Mouse (Mus musculus) CH12.LX (cell line): ENCODE measurements around the gene Zfpl1. TPM values are rescaled to one million over a fixed set of nuclear protein-coding genes. Genes with fewer than 3 reads are reported as not detected.

Experiments
- DNase-seq: peaks from one replicate; pipeline ENCODE4 v3.0.0-alpha.2; 2013; ENCODE audit errors: extremely low read depth
- H3K27ac ChIP-seq: 2 replicates; pipeline ENCODE4 v1.5.1; 2012; ENCODE audit warnings: low read depth, mild to moderate bottlenecking, control low read depth, moderate library complexity; ENCODE audit not compliant: insufficient read depth
- H3K27me3 ChIP-seq: replicated peaks from 2 replicates; pipeline ENCODE3; 2012; ENCODE audit warnings: inconsistent platforms
- H3K36me3 ChIP-seq, 2 experiments: replicated peaks in 1 of 2; 2 replicates each; pipeline versions ENCODE3 to v1.6.1; 2012; ENCODE audit warnings: inconsistent platforms in 1 of 2, low read length in 1 of 2, mild to moderate bottlenecking in 1 of 2, mixed read lengths in 1 of 2, moderate library complexity in 1 of 2; ENCODE audit not compliant: control insufficient read depth in 1 of 2, insufficient read depth in 1 of 2
- H3K4me1 ChIP-seq, 2 experiments: 2 replicates each; pipeline ENCODE4 v1.6.1; 2012; ENCODE audit warnings: inconsistent platforms in 1 of 2, moderate library complexity in 1 of 2; ENCODE audit not compliant: insufficient read depth in 2 of 2, control insufficient read depth in 1 of 2
- H3K4me2 ChIP-seq: 2 replicates; pipeline ENCODE4 v1.6.1; 2012; ENCODE audit warnings: low read depth, mild to moderate bottlenecking, control low read depth; ENCODE audit not compliant: poor library complexity, insufficient read depth, severe bottlenecking
- H3K4me3 ChIP-seq, 3 experiments: fragments of 150-350 bp in 1 of 3; sonication (generic) in 1 of 3; replicated peaks in 1 of 3; 2 replicates each; pipeline versions ENCODE3 to v1.5.1; 2011 to 2012; ENCODE audit warnings: low read depth in 2 of 3, low read length in 2 of 3, mild to moderate bottlenecking in 2 of 3, moderate library complexity in 2 of 3, control low read depth in 1 of 3, improper control_type of control experiment in 1 of 3, inconsistent platforms in 1 of 3, mixed read lengths in 1 of 3; ENCODE audit not compliant: poor library complexity in 1 of 3
- H3K79me2 ChIP-seq: replicated peaks from 2 replicates; pipeline ENCODE4 v1.6.1; 2012; ENCODE audit warnings: mild to moderate bottlenecking, moderate library complexity; ENCODE audit not compliant: control insufficient read depth, poor library complexity, insufficient read depth, severe bottlenecking; ENCODE audit errors: extremely low read depth
- H3K9ac ChIP-seq: 2 replicates; pipeline ENCODE4 v1.6.1; 2012; ENCODE audit warnings: low read depth, mild to moderate bottlenecking, control low read depth, moderate library complexity; ENCODE audit not compliant: insufficient read depth
- H3K9me3 ChIP-seq: replicated peaks from 2 replicates; pipeline ENCODE3; 2012; ENCODE audit warnings: low read length, inconsistent platforms, mixed read lengths
- BHLHE40 ChIP-seq: IDR thresholded peaks from 2 replicates; pipeline ENCODE4 v1.6.1; 2011; ENCODE audit warnings: mild to moderate bottlenecking, low read depth, low read length, improper control_type of control experiment
- CHD1 ChIP-seq: IDR thresholded peaks from 2 replicates; pipeline ENCODE4 v1.6.1; 2012; ENCODE audit warnings: low read depth, low read length, improper control_type of control experiment, inconsistent platforms
- CHD2 ChIP-seq: IDR thresholded peaks from 2 replicates; pipeline ENCODE4 v1.6.1; 2011; ENCODE audit warnings: low read length, improper control_type of control experiment
- CTCF ChIP-seq, 2 experiments: IDR thresholded peaks in 1 of 2; conservative IDR thresholded peaks in 1 of 2; 2 replicates each; pipeline ENCODE4 v1.5.1; 2011 to 2012; ENCODE audit warnings: low read depth in 2 of 2, low read length in 2 of 2, improper control_type of control experiment in 1 of 2, inconsistent platforms in 1 of 2, mild to moderate bottlenecking in 1 of 2, moderate library complexity in 1 of 2
- E2F4 ChIP-seq: IDR thresholded peaks from 2 replicates; pipeline ENCODE4 v1.6.1; 2011; ENCODE audit warnings: low read depth, low read length, improper control_type of control experiment; ENCODE audit not compliant: insufficient replicate concordance
- ELF1 ChIP-seq: IDR thresholded peaks from 2 replicates; pipeline ENCODE4 v1.6.1; 2014; ENCODE audit warnings: low read depth, mild to moderate bottlenecking, inconsistent platforms, low read length, improper control_type of control experiment
- EP300 ChIP-seq: IDR thresholded peaks from 2 replicates; pipeline ENCODE4 v1.6.1; 2011; ENCODE audit warnings: low read length, improper control_type of control experiment
- ETS1 ChIP-seq: conservative IDR thresholded peaks from 2 replicates; pipeline ENCODE4 v1.6.1; 2012; ENCODE audit warnings: low read depth, mild to moderate bottlenecking, inconsistent platforms, low read length, improper control_type of control experiment, moderate library complexity
- GABPA ChIP-seq: IDR thresholded peaks from 2 replicates; pipeline ENCODE4 v1.6.1; 2012; ENCODE audit warnings: low read depth, low read length, improper control_type of control experiment, inconsistent platforms; ENCODE audit not compliant: insufficient replicate concordance
- HCFC1 ChIP-seq: IDR thresholded peaks from 2 replicates; pipeline ENCODE4 v1.6.1; 2012; ENCODE audit warnings: low read depth, mild to moderate bottlenecking, inconsistent platforms, low read length, improper control_type of control experiment
- IRF4 ChIP-seq: IDR thresholded peaks from 2 replicates; pipeline ENCODE4 v1.6.1; 2014; ENCODE audit warnings: low read depth, mild to moderate bottlenecking, inconsistent platforms, low read length, improper control_type of control experiment
- JUN ChIP-seq: IDR thresholded peaks from 2 replicates; pipeline ENCODE4 v1.6.1; 2011; ENCODE audit warnings: low read depth, mild to moderate bottlenecking, low read length, improper control_type of control experiment, moderate library complexity; ENCODE audit not compliant: insufficient read depth
- JUND ChIP-seq: conservative IDR thresholded peaks from 2 replicates; pipeline ENCODE4 v1.6.1; 2011; ENCODE audit warnings: low read depth, low read length, improper control_type of control experiment
- KAT2A ChIP-seq: IDR thresholded peaks from 2 replicates; pipeline ENCODE4 v1.6.1; 2012; ENCODE audit warnings: low read length, improper control_type of control experiment, inconsistent platforms; ENCODE audit not compliant: insufficient replicate concordance
- MAFK ChIP-seq: IDR thresholded peaks from 2 replicates; pipeline ENCODE4 v1.6.1; 2011; ENCODE audit warnings: low read length, improper control_type of control experiment; ENCODE audit not compliant: insufficient replicate concordance
- MAX ChIP-seq: IDR thresholded peaks from 2 replicates; pipeline ENCODE4 v1.6.1; 2011; ENCODE audit warnings: low read length, improper control_type of control experiment
- MAZ ChIP-seq: IDR thresholded peaks from 2 replicates; pipeline ENCODE4 v1.6.1; 2012; ENCODE audit warnings: low read depth, mild to moderate bottlenecking, inconsistent platforms, low read length, improper control_type of control experiment, moderate library complexity
- MEF2A ChIP-seq: IDR thresholded peaks from 2 replicates; pipeline ENCODE4 v1.6.1; 2014; ENCODE audit warnings: low read depth, mild to moderate bottlenecking, inconsistent platforms, low read length, improper control_type of control experiment, borderline replicate concordance
- MXI1 ChIP-seq: IDR thresholded peaks from 2 replicates; pipeline ENCODE4 v1.6.1; 2011; ENCODE audit warnings: mild to moderate bottlenecking, low read depth, low read length, improper control_type of control experiment
- MYC ChIP-seq: IDR thresholded peaks from 2 replicates; pipeline ENCODE4 v1.6.1; 2011; ENCODE audit warnings: low read depth, mild to moderate bottlenecking, improper control_type of control experiment, low read length
- NELFE ChIP-seq: IDR thresholded peaks from 2 replicates; pipeline ENCODE4 v1.6.1; 2011; ENCODE audit warnings: low read depth, low read length, improper control_type of control experiment
- NRF1 ChIP-seq: IDR thresholded peaks from 2 replicates; pipeline ENCODE4 v1.6.1; 2014; ENCODE audit warnings: low read depth, mild to moderate bottlenecking, inconsistent platforms, low read length, improper control_type of control experiment, moderate library complexity
- PAX5 ChIP-seq: IDR thresholded peaks from 2 replicates; pipeline ENCODE4 v1.6.1; 2012; ENCODE audit warnings: low read length, inconsistent platforms, mixed read lengths
- POLR2A ChIP-seq: IDR thresholded peaks from 2 replicates; pipeline ENCODE4 v1.6.1; 2011; ENCODE audit warnings: low read depth, mild to moderate bottlenecking, improper control_type of control experiment, low read length
- POLR2AphosphoS2 ChIP-seq: IDR thresholded peaks from 2 replicates; pipeline ENCODE4 v1.6.1; 2011; ENCODE audit warnings: low read depth, low read length, improper control_type of control experiment
- RAD21 ChIP-seq: IDR thresholded peaks from 2 replicates; pipeline ENCODE4 v1.6.1; 2011; ENCODE audit warnings: low read depth, mild to moderate bottlenecking, low read length, improper control_type of control experiment, moderate library complexity
- RCOR1 ChIP-seq: conservative IDR thresholded peaks from 2 replicates; pipeline ENCODE4 v1.6.1; 2012; ENCODE audit warnings: low read depth, mild to moderate bottlenecking, inconsistent platforms, low read length, improper control_type of control experiment
- SIN3A ChIP-seq: IDR thresholded peaks from 2 replicates; pipeline ENCODE4 v1.6.1; 2012; ENCODE audit warnings: low read length, improper control_type of control experiment, inconsistent platforms
- SMC3 ChIP-seq: IDR thresholded peaks from 2 replicates; pipeline ENCODE4 v1.6.1; 2011; ENCODE audit warnings: low read depth, low read length, improper control_type of control experiment
- TBP ChIP-seq: conservative IDR thresholded peaks from 2 replicates; pipeline ENCODE4 v1.6.1; 2011; ENCODE audit warnings: low read depth, low read length, improper control_type of control experiment
- TCF12 ChIP-seq: IDR thresholded peaks from 2 replicates; pipeline ENCODE4 v1.6.1; 2014; ENCODE audit warnings: low read depth, mild to moderate bottlenecking, inconsistent platforms, low read length, improper control_type of control experiment
- UBTF ChIP-seq: IDR thresholded peaks from 2 replicates; pipeline ENCODE4 v1.6.1; 2012; ENCODE audit warnings: low read depth, mild to moderate bottlenecking, inconsistent platforms, low read length, improper control_type of control experiment, moderate library complexity
- USF1 ChIP-seq: IDR thresholded peaks from 2 replicates; pipeline ENCODE4 v1.6.1; 2014; ENCODE audit warnings: low read depth, mild to moderate bottlenecking, inconsistent platforms, low read length, improper control_type of control experiment
- USF2 ChIP-seq: conservative IDR thresholded peaks from 2 replicates; pipeline ENCODE4 v1.6.1; 2011; ENCODE audit warnings: low read depth, low read length, improper control_type of control experiment
- ZC3H11A ChIP-seq: IDR thresholded peaks from 2 replicates; pipeline ENCODE4 v1.6.1; 2012; ENCODE audit warnings: low read depth, mild to moderate bottlenecking, inconsistent platforms, low read length, improper control_type of control experiment
- ZKSCAN1 ChIP-seq: IDR thresholded peaks from 2 replicates; pipeline ENCODE4 v1.6.1; 2012; ENCODE audit warnings: low read depth, inconsistent platforms, low read length, improper control_type of control experiment, borderline replicate concordance
- ZMIZ1 ChIP-seq: IDR thresholded peaks from 2 replicates; pipeline ENCODE4 v1.6.1; 2012; ENCODE audit warnings: low read depth, mild to moderate bottlenecking, inconsistent platforms, low read length, improper control_type of control experiment
- ZNF384 ChIP-seq: IDR thresholded peaks from 2 replicates; pipeline ENCODE4 v1.6.1; 2012; ENCODE audit warnings: low read depth, low read length, improper control_type of control experiment, inconsistent platforms
- dilution Hi-C: fragments of 300-500 bp; cut with MboI; formaldehyde crosslinking; loops from 2 replicates; pipeline ENCODE4 v1.14.3; 2020; ENCODE audit warnings: low sequenced_read_pairs; ENCODE audit not compliant: extremely low pct_unique_long_range_greater_than_20kb, extremely low pct_ligation_motif_present
- in situ Hi-C: fragments of 300-500 bp; cut with MboI; formaldehyde crosslinking; loops from 3 replicates; pipeline ENCODE4 v1.14.3; 2019; ENCODE audit warnings: low sequenced_read_pairs, low pct_ligation_motif_present, low pct_unique_long_range_greater_than_20kb, mixed read lengths
- polyA plus RNA-seq: library from polyadenylated mRNA; unstranded; fragments of >175 nt; gene quantifications from 2 replicates; pipeline ENCODE4 v1.2.1, GENCODE M21; 2012; ENCODE audit warnings: low read depth; ENCODE audit not compliant: insufficient read length
- total RNA-seq, 2 experiments: library from RNA; depleted of rRNA; stranded (reverse); fragments of 300-350 nt in 1 of 2; fragments of >200 nt in 1 of 2; gene quantifications; 2 replicates each; pipeline ENCODE4 v1.2.3; 2012 to 2014

Zfpl1 gene
- total and polyA plus RNA-seq, 3 experiments: 26.1 to 40.9 (median 26.8) TPM

GRCm38 (mm10) chr19:6117986-6118676 lies 33.4 kb upstream of the Zfpl1 start, which contains the start of gene Sac3d1:
Sac3d1 (minus strand) TSS chr19:6118650.
- no peaks in the 10 kb centered on the region for H3K27me3 ChIP-seq
- H3K79me2 ChIP-seq: peaks cover 14% of the 10 kb centered on the region
- no peaks in the 10 kb centered on the region for H3K9me3 ChIP-seq
- no peak; the same call in 1 of the 2 replicates for TF ChIP-seq EP300
- no peak for TF ChIP-seq CHD2
- TF ChIP-seq RCOR1: no peak
- TF ChIP-seq NELFE: peak; percentile 97
- no peak for TF ChIP-seq JUND
- no peak for TF ChIP-seq ETS1
- TF ChIP-seq RAD21: no peak
- TF ChIP-seq POLR2A: peak; percentile 99
- TF ChIP-seq POLR2AphosphoS2: peak; percentile 92
- no peak for TF ChIP-seq ZNF384
- peak; percentile 80; the same call in 1 of the 2 replicates for TF ChIP-seq MXI1
- peak; percentile 89; the same call in 1 of the 2 replicates for TF ChIP-seq E2F4
- no peak; the same call in 1 of the 2 replicates for TF ChIP-seq UBTF
- no peak for TF ChIP-seq ZKSCAN1
- peak; percentile 20; the same call in 1 of the 2 replicates for TF ChIP-seq IRF4
- TF ChIP-seq NRF1: no peak
- TF ChIP-seq USF1: no peak
- no peak for TF ChIP-seq JUN
- TF ChIP-seq SMC3: no peak
- TF ChIP-seq TCF12: peak; percentile 84
- TF ChIP-seq ZMIZ1: peak; percentile 90
- no peak; the same call in 1 of the 2 replicates for TF ChIP-seq BHLHE40
- TF ChIP-seq ELF1: peak; percentile 66
- peak in 1 of 2 experiments; percentile 3; a peak in 1 of 4 replicates for TF ChIP-seq CTCF (conservative IDR thresholded peaks at IDR 0.05 in 1 of 2, IDR thresholded peaks at IDR 0.05 in 1 of 2; ENCODE audit: low read depth in 2 of 2, low read length in 2 of 2)
- peak; percentile 70; the same call in 1 of the 2 replicates for TF ChIP-seq MYC
- TF ChIP-seq MAFK: no peak
- no peak for TF ChIP-seq PAX5
- TF ChIP-seq ZC3H11A: no peak
- TF ChIP-seq GABPA: no peak; the same call in 1 of the 2 replicates
- TF ChIP-seq CHD1: no peak
- peak; percentile 95 for TF ChIP-seq TBP
- TF ChIP-seq SIN3A: peak; percentile 91
- peak; percentile 7; the same call in 1 of the 2 replicates for TF ChIP-seq MEF2A
- TF ChIP-seq MAX: peak; percentile 82
- no peak for TF ChIP-seq USF2
- peak; percentile 88 for TF ChIP-seq HCFC1
- TF ChIP-seq MAZ: no peak
- TF ChIP-seq KAT2A: peak; percentile 87; the same call in 1 of the 2 replicates
- TF ChIP-seq, all 38 proteins: peak for 17
- DNase-seq: peak; percentile 93
- peak within 1 kb of the TSS; percentile 74 for H3K9ac ChIP-seq
- dilution Hi-C loops: no loop called here
- peak within 1 kb of the TSS; percentile 94 for H3K27ac ChIP-seq
- H3K4me1 ChIP-seq: peaks cover 7 to 36% of the 10 kb centered on the region in 2 experiments; a peak in 3 of 4 replicates
- H3K4me3 ChIP-seq: peak within 1 kb of the TSS; percentile 78 to 90 (median 84)
- H3K4me2 ChIP-seq: peak within 1 kb of the TSS; percentile 70
- H3K36me3 ChIP-seq: peaks cover 30 to 68% of the 10 kb centered on the region in 2 experiments
- in situ Hi-C loops: no loop called here
